Mouse (Mus musculus): ENCODE results near the gene A830031A19Rik.

Gene A830031A19Rik

DNA sequence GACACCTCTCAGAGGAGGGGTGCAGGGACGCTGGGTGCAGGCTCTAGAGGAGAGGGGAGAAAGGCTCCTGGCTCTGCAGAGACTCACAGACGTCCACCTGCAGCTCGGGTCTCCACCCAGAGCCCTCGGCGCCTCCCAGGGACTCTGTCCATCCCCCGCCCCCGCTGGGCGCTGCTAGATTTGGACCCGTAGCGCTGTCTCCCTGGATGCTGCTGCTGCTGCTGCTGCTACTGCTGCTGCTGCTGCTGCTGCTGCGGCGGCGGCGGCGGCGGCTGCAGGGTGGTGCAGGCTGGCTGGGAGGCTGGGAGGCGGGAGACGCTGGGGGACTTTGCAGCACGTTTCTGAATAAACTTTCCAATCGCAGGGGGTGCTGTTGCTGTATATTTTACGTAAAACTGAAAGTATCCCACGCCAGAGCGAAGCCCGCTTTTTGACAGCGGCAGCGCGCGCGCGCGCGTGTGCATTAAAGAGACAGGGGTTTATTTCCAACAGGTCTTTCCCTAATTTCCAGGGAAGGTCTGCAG is 1.3 kb upstream of the A830031A19Rik start:
- peak; percentile 69 to 73 for DNase-seq

DNA sequence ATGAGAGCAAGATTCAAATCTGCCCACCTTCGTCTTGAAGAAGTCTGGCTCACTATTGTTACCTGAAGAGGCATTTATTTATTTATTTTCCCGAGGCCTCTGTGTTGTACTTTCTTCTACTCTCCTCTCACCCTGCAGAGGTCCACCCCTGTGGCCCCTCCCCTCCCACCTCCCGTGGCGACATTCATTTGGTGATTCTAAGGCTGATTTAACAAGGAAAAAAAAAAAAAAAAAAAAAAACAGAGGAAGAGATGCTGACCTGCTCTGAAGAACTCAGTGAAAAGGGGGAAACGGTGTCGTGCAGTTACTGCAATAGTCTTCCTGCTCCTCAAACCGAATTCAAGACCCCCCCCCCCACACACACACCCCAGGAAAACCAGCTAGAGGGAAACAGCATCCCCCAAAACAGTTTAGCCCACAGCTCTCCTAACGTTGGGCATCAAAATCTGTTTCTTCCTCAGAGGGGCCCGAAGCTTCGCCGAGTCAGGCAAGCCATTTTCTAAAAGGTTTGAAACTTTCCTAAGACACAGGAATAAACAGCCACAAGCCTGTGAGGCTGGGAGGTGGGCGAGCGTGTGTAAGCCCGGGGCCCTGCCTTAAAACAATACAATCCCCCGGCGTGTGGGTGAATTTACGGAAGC is 752 bp upstream of the A830031A19Rik start:
- DNase-seq, result no peak

GRCm38 (mm10) chr11:24074021-24074591 is 748 bp downstream of the A830031A19Rik start:
- DNase-seq, result no peak

GRCm38 (mm10) chr11:24065313-24065712 is 9.5 kb downstream of the A830031A19Rik start:
- DNase-seq, result no peak

- DNase-seq, result no peak
Measured at GRCm38 (mm10) chr11:24064221-24064620, 10.6 kb downstream of the A830031A19Rik start.

GRCm38 (mm10) chr11:24062495-24063096 is 12.3 kb downstream of the A830031A19Rik start:
- DNase-seq, result no peak

DNA sequence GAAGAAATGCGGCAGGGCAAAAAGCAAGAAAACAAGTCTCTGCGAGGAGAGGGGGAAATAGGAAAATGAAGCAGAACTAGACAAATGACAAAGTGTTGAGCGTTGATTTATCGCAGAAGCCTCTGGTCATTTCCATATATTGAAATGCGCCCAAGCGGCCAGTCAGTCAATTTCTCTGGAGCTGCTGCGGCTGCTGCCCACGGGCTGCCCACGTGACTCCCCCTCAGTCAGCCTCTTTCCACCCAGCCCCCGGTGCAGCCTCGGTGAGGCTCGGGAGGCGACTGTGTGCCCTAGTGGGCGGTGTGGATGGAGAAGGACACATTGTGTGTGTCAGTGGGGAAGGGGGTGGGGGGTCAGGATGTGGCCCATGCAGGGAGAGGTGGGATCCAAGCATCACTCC is 13.0 kb downstream of the A830031A19Rik start:
- DNase-seq, result no peak

DNA sequence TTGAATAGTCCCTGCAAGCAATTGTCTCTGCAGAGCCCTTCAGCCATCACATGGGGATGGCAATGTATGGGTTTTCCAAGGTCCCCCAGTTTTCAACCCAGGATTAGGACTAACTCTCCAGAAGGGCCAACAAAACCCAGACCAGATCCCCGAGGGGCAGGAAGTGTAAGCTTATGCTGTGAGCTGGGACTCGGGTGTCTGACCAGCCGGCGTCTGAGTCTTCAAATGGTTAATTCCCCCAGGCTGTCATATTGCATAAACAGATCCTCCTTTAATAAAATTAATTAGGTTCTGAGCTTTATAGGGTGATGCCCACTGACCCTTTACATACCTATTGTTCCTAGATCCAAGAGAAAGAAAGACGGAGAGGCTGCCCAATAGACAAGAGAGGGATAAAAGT is 14.4 kb downstream of the A830031A19Rik start:
- no peak for DNase-seq

- no peak for DNase-seq
Measured at GRCm38 (mm10) chr11:24059137-24059536, 15.7 kb downstream of the A830031A19Rik start.

GRCm38 (mm10) chr11:24052882-24053281 is 22.0 kb downstream of the A830031A19Rik start:
- no peak for DNase-seq

DNA sequence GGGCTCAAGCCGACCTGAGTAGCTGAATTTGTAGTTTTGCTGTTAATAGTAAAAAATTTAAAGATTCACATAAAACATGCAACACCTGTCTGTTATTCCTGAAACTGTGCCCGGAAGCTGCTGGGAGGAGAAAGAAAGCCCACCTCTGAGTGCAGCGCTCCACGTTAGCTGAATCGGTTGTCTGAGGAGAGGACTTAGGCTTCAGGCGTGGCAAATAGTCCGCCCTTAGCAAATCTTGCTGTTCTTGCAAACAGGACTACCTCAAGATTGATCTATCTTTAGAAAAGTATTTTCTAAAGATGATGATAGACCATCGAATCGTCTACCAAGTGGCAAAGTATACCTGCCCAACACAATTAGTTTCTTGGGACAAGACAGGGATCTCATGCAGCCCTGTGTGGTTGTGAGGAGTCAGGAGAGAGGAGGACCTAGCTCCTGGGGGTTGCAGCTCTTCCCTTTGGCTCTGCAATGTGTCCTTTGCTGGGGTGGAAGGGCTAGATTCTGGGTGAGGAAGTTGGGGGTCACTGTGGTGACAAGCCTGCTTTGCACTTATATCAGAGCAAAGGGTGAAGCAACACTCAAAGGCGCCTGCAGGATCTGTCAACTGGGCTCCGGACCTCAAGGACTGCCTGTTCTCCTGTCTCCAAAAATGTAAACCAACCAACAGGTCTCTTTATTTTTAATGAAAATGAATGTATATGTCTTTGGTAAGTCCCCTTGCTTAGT is 24.7 kb downstream of the A830031A19Rik start:
- no peak for DNase-seq

DNA sequence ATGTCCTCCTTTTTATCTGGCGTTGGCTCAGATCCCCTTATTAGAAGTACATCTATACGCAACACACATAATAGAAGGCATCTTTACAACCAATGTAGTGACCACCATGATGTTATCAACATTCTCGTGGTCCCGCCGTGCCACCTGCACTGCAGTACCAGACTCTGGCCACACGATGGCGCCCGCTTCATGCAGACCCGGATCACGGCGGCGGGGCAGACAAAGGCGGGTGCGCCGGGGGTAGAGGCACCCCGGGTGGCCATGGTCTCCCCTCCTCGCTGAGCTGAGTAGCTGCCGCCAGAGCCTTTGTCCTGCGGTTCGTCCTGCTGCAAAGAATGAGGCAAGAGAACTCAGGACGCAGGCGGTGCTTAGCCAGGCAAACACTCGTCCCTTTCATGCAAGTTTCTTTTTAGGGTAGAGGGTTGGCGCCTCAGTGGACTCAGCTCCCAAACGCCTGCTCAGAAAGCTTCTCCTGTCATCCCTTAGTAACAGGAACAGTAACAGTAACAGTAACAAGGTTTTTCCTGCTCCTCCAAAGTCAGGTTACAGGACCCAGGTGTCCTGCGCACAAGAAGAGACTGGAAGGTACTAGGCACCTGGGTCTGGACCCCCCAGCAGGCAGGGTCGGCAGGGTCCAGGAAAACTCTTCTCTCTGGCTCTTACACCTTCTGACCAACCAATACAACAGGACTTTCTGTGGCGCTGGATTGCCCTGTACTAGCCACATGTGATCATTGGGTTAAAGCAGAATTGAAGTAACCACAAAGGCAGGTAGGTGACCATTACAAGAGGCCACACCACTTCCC is 25.4 kb downstream of the A830031A19Rik start:
- DNase-seq, result peak; percentile 69 to 86

DNA sequence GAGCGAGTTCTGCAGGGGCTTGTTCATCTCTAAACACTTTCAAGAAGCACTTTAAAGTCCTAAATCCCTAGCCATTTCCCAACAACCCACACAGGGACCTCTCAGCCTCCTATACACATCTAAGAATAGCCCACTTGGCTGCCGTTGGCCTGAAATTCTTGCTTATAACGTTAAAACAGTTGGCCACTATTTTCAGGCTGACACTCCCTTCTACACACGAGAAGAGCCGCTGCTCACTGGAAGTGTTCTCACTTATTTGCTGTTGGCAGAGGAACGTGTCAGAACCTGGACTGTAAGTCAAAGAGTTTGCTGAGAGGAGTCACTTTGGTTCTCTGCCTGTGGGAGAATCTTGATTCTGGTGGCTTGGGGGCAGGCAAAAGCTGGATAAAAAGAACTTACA is 30.8 kb downstream of the A830031A19Rik start:
- DNase-seq, result no peak

DNA sequence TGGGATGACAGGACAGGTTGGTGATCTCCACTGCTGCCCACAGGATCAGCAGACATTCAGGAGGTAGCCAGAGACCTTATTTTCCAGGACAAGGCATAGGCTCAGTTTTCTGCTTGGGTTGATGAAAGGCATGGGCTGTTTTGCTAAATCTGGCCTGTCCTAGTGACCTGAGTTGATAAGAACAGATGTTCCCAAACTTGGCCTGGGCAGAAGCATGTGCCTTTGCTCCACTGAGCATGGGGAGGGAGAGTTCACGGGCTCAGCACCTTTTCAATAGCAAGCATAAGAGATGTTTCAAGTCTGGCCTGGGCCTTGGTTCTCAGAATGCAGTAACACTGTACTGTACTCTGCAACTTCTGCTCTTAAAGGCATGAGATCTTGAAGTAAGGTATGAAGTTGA is 54.1 kb downstream of the A830031A19Rik start:
- DNase-seq, result no peak

DNA sequence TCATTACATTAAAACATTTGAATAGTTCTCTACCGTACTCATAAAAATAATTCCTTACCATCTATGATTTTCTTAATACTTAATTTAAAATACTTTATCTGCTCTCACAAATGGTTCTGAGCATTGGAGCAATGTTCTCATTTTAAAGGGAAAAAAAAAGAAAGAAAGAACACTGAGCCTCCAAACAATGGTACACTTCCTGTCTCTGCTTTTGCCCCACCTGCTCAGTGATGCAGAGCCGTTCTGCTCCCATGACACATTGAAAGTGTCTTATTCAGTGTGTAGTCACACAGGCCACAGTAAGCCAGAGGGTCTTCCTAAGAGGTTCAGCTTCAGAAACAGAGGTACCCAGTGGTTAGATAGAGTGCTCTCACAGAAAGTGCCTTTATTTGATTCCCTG is 56.1 kb downstream of the A830031A19Rik start:
- DNase-seq, result peak; percentile 14 to 16

DNA sequence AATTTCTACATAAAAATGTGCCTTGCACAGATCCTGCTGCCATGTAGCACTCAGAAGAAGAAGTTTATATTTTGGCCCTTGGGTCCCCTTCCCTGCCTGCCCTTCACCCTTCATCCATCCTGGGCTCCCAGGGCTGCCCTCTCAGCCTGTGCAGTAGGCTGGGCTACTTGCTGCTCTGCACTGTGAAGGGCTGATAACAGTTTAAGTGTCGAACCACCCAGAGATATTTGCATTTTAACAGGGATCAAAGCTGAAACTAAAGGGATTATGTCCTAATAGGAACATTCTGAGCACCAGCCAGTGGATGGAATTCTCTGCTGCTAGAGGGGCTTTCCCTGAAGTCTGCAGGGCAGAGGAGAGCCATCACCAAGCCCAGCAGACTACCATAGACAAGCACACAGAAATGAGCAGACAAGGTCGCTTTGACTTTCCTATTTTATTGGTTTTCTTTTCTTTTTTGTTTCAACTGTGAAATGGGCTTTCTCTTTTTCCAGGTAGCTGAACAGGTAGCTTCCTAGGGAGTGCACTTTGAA is 58.1 kb downstream of the A830031A19Rik start:
- no peak for DNase-seq

DNA sequence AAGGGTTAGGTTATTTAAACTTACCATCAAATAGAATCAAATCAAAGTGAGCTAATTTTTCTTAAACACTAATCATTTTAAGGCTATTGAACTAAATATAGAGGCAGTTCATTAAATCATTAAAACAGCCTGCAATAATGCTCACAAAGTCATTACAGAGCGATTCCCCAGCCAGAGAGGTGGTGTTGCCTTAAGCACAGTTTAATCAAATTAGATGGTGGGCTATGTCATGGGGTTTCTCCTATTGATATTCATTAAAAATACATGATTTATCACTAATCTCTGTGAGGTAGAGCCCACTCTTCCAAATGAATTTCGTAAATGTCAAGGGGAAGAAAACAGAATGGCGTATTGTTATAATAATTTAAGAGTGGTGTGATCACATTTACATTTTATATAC is 58.8 kb downstream of the A830031A19Rik start:
- no peak for DNase-seq

DNA sequence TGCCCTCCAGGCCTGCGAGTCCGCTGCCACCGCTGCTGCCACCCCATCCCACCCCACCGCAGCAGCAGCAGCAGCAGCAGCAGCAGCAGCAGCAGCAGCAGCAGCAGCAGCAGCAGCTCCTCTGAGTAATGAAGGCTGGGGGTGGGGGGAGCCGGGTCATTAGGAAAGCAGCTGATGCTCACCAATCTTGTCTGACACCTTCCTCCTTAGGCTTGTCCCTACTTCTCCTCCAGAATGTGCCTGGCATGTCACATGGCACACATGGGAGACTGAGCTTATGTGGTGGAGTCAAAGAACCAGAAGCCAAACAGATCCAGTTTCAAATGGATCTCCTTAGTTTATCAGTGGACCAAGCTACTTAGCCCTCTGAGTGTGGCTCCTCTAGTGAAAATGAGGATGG is 60.2 kb downstream of the A830031A19Rik start:
- no peak for DNase-seq

DNA sequence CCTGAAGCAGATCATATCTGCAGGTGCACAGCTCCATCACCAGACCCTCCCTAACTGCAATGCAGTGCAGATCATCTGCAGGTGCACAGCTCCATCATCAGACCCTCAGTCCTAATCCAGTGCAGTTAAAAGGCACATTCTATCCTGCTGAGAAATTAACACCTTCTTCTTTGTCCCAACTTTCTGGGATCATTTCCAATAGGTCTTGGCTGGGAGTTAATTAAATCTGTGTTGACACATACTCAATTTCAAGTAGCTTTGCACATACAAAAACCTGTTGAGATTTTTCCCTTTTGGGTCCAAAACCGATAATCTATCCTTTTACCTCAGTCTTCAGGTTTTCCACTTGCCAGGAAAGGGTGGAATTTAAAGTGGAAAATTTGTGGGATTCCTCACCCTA is 62.6 kb downstream of the A830031A19Rik start:
- DNase-seq, result no peak

DNA sequence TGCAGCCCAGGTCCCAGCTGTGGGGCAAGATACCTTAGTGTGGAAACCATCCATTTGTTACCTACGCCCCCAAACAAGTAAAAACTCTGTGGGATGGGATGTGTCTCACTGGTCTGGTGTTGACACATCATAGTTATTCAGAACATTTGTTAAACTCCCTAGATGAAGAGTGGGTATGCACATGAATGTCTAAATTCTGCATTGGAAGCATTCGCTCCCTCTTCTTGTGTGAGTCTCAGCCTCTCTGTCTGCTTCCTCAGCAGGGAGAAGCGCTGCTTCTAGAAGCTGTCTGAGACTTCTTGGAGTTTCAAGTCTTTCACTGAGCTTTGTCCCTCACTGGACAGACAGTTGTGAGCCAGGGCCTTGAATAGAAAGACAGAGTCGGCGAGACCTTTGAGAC is 65.9 kb downstream of the A830031A19Rik start:
- DNase-seq, result no peak

DNA sequence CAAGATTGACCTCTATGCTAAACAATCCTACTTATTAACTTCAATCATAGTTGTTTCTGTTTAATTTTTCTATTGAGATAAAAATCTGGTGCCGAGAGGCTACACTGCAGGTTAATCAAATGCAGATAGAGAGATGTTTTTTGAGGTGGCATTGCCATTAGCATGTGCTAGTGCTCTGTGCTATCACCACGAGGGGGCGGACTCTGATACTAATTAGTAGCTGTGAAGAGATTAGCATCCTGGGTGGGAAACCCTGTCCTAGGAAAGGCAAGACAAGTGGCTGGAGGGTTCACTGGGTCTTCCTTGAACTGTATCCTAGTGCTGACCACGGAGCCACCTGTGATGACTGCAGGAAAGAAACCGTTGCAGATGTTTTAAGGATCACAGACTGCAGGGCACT is 66.6 kb downstream of the A830031A19Rik start:
- DNase-seq, result peak in 1 of 2 experiments; percentile 51

DNA sequence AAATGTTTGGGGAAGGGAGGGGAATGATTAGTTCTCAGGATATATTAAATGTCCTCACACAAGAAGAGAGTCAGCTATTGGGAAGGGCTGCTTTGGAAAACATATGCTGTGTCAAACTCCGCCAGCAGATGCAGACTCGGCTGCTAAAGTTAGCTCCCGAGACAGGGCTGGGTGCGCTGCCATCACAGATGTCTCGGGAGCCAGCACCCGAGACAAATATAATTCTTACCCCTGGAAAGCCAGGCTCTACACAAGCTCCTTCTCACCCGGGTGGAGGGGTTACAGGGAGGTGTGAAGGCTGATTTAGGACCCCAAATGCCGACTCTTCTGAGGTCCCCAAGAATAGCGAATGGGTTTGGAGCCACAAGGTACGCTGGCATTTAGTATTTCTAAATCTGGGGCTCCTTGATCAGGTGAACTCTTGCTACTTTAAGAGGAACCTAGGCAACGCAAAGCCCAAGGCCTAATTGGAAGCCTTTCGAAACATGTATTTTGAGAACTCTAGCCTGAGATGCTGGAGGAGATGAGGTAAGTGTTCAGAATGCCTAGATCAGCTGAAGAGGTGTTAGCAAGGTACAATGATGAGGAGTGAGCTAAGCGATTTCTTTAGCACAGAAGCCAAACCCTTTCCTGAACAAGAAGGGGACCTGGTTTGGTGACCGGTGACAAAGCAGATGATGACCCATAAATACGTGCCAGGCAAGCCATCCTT is 69.3 kb downstream of the A830031A19Rik start:
- no peak for DNase-seq

All from spleen, adult 18-20 months (tissue).